Mouse (Mus musculus) CH12F3 (cell line): Measurements from ENCODE around the gene Itih2.

ENCODE experiments used
- in situ Hi-C: fragments of 300-500 bp; cut with MboI; formaldehyde crosslinking; loops from 2 replicates; pipeline ENCODE4 v1.14.3; 2020; ENCODE audit warnings: low sequenced_read_pairs

The Itih2 gene

DNA sequence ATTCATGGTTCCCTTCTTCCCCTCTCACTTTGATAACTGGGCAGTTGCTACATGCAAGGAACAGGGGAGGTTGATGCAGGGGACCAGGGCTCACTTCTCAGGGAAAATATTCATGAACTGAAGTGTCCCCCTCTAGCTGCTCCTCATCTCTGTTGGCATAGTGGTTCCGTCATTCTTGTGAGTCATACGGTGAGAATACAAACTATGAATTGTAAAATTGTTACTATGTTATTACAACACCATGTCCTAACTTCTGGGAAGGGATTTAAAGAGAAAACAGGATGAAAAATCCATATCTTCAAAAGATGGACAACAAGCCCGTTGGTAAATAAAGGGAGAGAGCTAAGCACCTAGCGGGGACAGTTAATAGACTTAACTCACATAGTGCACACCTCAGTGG lies at the start of gene Itih2:
Gene Itih2 (minus strand): TSS at position 101 of the 400 bp plus-strand sequence.
- in situ Hi-C loops: no loop called here

DNA sequence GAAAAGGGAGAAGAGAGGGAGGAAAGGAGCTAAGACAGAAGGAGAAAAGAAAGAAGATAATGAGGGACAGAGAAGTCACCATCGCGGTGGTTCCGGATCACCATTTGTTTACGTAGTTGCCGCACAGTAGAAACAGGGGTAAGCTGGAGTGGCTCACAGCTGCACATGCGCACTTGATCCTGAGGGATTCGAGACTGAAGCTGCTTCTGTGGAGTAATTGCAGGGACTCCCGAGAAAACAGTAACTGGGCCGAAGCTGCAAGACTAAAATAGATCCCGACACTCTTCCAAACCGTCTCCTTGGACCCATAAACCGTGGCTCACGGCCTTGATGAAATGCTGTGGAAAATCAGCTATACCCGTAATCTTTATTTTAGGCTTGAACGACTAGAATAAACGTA lies 38.8 kb upstream of the Itih2 start:
- in situ Hi-C loops: no loop called here

- in situ Hi-C loops: no loop called here
Measured at GRCm38 (mm10) chr2:10168016-10168415, 36.8 kb upstream of the Itih2 start.

GRCm38 (mm10) chr2:10167283-10167682 lies 36.1 kb upstream of the Itih2 start:
- in situ Hi-C loops: no loop called here

- in situ Hi-C loops: no loop called here
Measured at GRCm38 (mm10) chr2:10166635-10167034, 35.4 kb upstream of the Itih2 start.

DNA sequence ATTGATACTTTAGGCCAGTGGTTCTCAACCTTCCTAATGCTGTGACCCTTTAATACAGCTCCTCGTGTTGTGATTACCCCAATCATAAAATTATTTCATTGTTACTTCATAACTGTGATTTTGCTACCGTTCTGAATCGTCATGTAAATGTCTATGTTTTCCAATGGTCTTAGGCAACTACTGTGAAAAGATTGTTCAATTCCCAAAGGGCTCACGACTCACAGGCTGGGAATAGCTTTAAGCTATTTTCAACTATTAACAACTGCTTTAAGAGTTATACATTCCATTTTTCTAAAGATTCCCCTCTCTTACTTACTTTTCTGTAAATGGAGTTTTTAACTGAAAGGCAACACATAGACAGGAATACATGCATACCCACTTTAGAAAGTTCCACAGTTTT lies 30.8 kb upstream of the Itih2 start:
- in situ Hi-C loops: no loop called here

DNA sequence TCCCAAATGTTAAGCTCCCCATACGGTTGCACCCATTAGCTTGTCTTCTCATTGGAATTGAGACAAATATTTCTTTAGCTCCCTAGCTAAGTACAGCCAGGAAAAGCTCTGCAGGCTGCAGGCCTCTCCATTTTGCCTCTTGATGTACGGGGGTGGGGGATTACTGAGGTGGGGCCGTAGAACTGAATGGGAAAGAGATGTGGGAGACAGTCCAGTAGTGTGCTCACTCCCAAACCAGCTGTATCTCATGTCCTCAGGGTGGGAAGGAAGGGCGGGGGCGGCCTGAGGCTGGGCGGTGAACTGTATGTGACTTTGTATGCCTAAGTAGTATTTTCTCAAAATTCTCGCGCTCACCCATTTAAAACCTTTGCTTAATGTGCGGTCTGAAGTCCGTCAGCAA lies 26.0 kb upstream of the Itih2 start:
- in situ Hi-C loops: no loop called here

GRCm38 (mm10) chr2:10153201-10154075 lies 22.2 kb upstream of the Itih2 start, which contains the start of gene Itih5:
Gene Itih5, plus strand, starts transcription at chr2:10153571.
- in situ Hi-C loops: no loop called here

GRCm38 (mm10) chr2:10152590-10152989 lies 21.4 kb upstream of the Itih2 start:
- in situ Hi-C loops: no loop called here

GRCm38 (mm10) chr2:10147176-10147575 lies 16.0 kb upstream of the Itih2 start:
- in situ Hi-C loops: no loop called here

DNA sequence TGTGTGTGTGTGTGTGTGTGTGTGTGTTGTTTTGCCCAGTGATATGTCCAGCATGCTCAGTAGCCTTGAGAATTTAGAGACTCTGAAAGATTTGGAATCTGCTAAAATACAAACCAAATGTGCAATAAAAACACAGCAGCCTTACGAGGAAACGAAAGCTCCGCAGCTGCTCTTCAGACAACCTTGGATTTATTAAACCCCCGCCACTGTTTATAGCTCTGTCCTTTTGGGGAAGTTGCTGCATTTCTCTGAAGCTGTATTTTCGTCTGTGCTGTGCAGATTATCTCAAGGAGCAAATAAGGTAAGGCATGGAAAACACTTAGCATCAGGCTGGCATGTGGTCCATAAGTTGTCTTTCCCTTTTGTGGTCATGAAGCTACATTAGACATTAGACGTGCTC lies 14.3 kb upstream of the Itih2 start:
- in situ Hi-C loops: no loop called here

GRCm38 (mm10) chr2:10142472-10143454 lies 11.6 kb upstream of the Itih2 start:
- in situ Hi-C loops: no loop called here

DNA sequence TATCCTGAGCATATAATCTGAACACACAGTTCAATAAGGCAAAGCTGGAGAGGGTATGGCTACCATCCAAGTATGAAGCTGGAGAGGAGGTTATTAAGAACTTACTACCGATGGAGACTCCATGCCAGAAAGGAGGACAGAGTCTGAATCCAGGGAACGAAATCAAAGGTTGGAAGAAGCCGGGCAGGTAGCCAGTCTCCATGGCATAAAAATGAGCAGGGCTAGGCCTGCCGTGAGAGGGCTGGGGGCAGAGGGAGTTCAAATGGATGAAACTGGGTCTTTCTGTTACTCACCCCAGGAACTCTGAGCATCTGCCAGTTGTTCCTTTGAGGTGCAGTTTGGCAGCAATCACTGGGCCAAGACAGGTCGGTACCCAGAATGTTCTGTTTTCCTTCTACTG lies 9.3 kb upstream of the Itih2 start:
- in situ Hi-C loops: no loop called here

GRCm38 (mm10) chr2:10137320-10137719 lies 6.1 kb upstream of the Itih2 start:
- in situ Hi-C loops: no loop called here

- in situ Hi-C loops: no loop called here
Measured at GRCm38 (mm10) chr2:10133941-10134340, 2.7 kb upstream of the Itih2 start.

DNA sequence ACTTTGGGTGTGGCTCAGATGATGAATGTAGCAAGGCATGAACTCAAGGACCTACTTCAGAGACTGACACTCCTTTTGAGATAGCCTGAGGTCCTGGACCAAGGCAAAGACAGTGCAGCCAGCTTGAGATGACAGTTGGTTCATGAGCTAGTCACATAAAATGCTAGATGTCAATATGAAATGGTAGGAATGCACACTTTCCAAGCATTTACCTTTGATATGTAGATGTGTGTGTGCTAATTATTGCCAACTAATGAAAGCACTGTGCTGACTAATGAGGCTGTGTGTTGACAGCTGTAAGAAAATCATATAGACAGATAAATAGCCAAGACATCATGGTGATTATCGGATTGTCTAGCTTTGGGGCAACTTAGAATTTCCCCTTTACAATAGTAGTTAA lies 932 bp upstream of the Itih2 start:
- in situ Hi-C loops: no loop called here

DNA sequence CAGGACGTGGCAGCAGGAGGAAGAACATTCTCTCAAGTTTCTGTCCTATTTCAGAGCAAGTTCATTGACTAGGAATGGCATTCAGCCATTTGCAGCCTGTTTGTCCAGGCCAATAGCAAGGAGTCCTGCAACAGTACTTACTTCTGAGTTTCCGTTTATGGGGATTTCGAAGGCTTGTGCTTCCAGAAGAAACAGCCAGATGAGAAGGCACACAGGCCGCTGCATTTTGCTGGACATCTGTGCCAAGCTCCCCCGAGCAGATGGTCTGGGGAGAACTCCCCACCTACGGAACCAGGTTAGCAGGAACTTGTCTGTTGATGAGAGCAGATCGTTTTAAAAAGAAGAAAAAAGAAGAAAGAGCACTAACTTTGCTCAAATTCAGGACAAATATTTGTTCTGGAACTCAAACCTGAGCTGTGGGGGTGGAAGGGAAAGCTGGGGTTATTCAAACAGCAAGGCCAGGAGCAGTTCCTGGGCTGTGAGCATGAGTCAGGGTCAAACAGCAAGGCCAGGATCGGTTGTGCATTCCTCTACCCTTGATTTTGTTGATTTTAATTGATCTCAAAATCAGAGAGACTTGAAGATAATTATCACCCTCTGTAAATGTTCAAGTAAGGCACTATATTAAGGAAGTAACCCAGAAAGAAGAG lies 730 bp downstream of the Itih2 start:
- in situ Hi-C loops: no loop called here

DNA sequence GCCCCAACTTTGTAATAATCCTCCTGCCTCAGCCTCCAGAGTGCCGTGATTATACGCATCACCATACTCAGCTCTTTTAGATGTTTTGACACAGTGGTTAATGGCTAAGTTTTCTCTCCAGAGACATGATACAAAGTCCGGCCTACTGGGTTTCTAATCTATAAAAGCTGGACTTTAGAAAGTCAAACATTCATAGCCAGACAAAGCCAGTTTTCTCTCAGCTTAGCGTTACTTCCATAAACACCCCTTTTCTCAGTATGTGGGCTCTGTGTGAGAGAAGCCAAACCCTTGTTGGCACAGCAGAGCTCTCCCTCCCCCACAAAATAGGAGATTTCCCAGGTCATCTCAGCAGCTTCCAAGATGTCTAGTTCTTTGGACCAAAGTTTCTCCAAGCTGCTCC lies 2.6 kb downstream of the Itih2 start:
- in situ Hi-C loops: no loop called here

- in situ Hi-C loops: no loop called here
Measured at GRCm38 (mm10) chr2:10127471-10127870, 3.7 kb downstream of the Itih2 start.

- in situ Hi-C loops: no loop called here
Measured at GRCm38 (mm10) chr2:10126122-10126521, 5.1 kb downstream of the Itih2 start.

DNA sequence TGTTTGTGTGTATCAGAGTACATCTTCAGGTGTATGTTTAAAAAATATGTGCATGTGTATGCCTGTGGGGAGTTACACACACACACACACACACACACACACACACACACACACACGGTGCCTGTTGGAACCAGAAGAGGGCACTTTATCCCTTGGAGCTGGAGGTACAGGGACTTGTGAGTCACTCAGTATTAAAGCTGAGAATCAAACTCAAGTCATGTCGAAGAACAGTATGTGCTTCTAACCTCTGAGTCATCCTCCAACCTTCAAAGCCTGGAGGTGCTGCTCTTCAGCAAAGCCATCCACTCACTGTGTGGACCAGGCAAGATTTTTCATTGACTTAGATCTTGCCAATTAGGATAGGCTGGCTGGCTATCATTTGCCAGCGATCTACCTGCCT lies 9.4 kb downstream of the Itih2 start:
- in situ Hi-C loops: no loop called here
